In genomic region chr9:110729841-110730240, GRCm38 (mm10) we compare ENCODE assay signal across 8 mouse cellular contexts. TPM values are rescaled to one million over a fixed set of nuclear protein-coding genes. Genes with fewer than 3 reads are reported as not detected.
DNase-seq lines count a peak whose midpoint lies in the region; ATAC-seq and TF ChIP-seq lines count a peak whose summit lies in the region.

No protein-coding gene starts in this region.

- H3K4me1 ChIP-seq in cerebellum, adult 2 months (ENCODE audit: control insufficient read depth, insufficient read depth, low read length), result peaks cover 13% of the 10 kb centered on the region
- H3K4me1 ChIP-seq in kidney, postnatal 0 days (replicated peaks; ENCODE audit: insufficient read depth, low read length), result peaks cover 27% of the 10 kb centered on the region
- peaks cover 72% of the 10 kb centered on the region for H3K4me1 ChIP-seq in kidney, embryonic 15.5 days
- H3K4me1 ChIP-seq in E14TG2a.4 (replicated peaks; ENCODE audit: low read depth, low read length), result peaks cover 53% of the 10 kb centered on the region
- peaks cover 35% of the 10 kb centered on the region for H3K4me1 ChIP-seq in forebrain, embryonic 13.5 days

- no peak overlapping the region for H3K4me3 ChIP-seq in cerebellum, adult 2 months (replicated peaks; ENCODE audit: insufficient read depth, low read depth, low read length)
- no peak overlapping the region for H3K4me3 ChIP-seq in kidney, postnatal 0 days (replicated peaks; ENCODE audit: low read depth, low read length)
- no peak overlapping the region for H3K4me3 ChIP-seq in kidney, embryonic 15.5 days (replicated peaks)
- no peak overlapping the region for H3K4me3 ChIP-seq in E14TG2a.4 (replicated peaks; ENCODE audit: low read length)
- H3K4me3 ChIP-seq in forebrain, embryonic 13.5 days, result no peak overlapping the region

- ATAC-seq in kidney, postnatal 0 days (replicated peaks; ENCODE audit: low FRiP score, low read depth), result no peak
- ATAC-seq in kidney, embryonic 15.5 days (replicated peaks; ENCODE audit: low FRiP score), result no peak
- no peak for ATAC-seq in forebrain, embryonic 13.5 days

- peak; percentile 64 for TF ChIP-seq CTCF in cerebellum, adult 2 months (IDR thresholded peaks at IDR 0.05; ENCODE audit: borderline replicate concordance, insufficient read depth, low read depth, low read length)
- peak; percentile 70 for TF ChIP-seq CTCF in kidney, postnatal 0 days (IDR thresholded peaks at IDR 0.05; ENCODE audit: low read depth)
- TF ChIP-seq CTCF in E14TG2a.4 (conservative IDR thresholded peaks at IDR 0.05; ENCODE audit: low read length), result peak; percentile 43

- H3K36me3 ChIP-seq in kidney, postnatal 0 days (ENCODE audit: insufficient read depth, low read length), result 0 out of 2 replicates have a peak, but pooled peaks cover 12% of the 10 kb centered on the region
- H3K36me3 ChIP-seq in kidney, embryonic 15.5 days, result peaks cover 39% of the 10 kb centered on the region
- H3K36me3 ChIP-seq in E14TG2a.4 (ENCODE audit: insufficient read depth, low read length), result no peaks in the 10 kb centered on the region
- no peaks in the 10 kb centered on the region for H3K36me3 ChIP-seq in forebrain, embryonic 13.5 days (ENCODE audit: poor library complexity, severe bottlenecking)

- TF ChIP-seq POLR2A in cerebellum, adult 2 months (IDR thresholded peaks at IDR 0.05; ENCODE audit: borderline replicate concordance, insufficient read depth, low read length), result no peak

- 33% methylated on average over 8 of the region's 8 CpGs for WGBS in cerebellum, adult 2 months
- WGBS in kidney, postnatal 0 days, result 16% methylated on average over 8 of the region's 8 CpGs
- WGBS in kidney, embryonic 15.5 days, result 13% methylated on average over 8 of the region's 8 CpGs
- 14% methylated on average over 8 of the region's 8 CpGs for WGBS in forebrain, embryonic 13.5 days

- H3K27me3 ChIP-seq in cerebellum, adult 2 months (ENCODE audit: control insufficient read depth, insufficient read depth, low read length), result no peaks in the 10 kb centered on the region; the same call in 1 of the 2 replicates
- H3K27me3 ChIP-seq in kidney, postnatal 0 days (ENCODE audit: insufficient read depth, low read length), result no peaks in the 10 kb centered on the region
- H3K27me3 ChIP-seq in kidney, embryonic 15.5 days, result peaks cover 34% of the 10 kb centered on the region
- peaks cover 98% of the 10 kb centered on the region for H3K27me3 ChIP-seq in E14TG2a.4 (ENCODE audit: insufficient read depth, low read length)
- H3K27me3 ChIP-seq in forebrain, embryonic 13.5 days, result peaks cover 74% of the 10 kb centered on the region

- no peak overlapping the region for H3K27ac ChIP-seq in cerebellum, adult 2 months (ENCODE audit: insufficient read depth, low read length)
- no peak overlapping the region for H3K27ac ChIP-seq in kidney, postnatal 0 days
- H3K27ac ChIP-seq in kidney, embryonic 15.5 days, result no peak overlapping the region
- H3K27ac ChIP-seq in forebrain, embryonic 13.5 days, result no peak overlapping the region

- no peak overlapping the region for H3K4me2 ChIP-seq in kidney, postnatal 0 days (ENCODE audit: low read length)
- no peak overlapping the region for H3K4me2 ChIP-seq in kidney, embryonic 15.5 days
- no peak overlapping the region for H3K4me2 ChIP-seq in forebrain, embryonic 13.5 days

- DNase-seq in cerebellum, adult 2 months, result peak; percentile 32 to 46
- DNase-seq in cerebellum, adult 11 months, result no peak
- peak; percentile 51 for DNase-seq in kidney, postnatal 0 days (ENCODE audit: low spot score)
- peak; percentile 61 for DNase-seq in kidney, postnatal 14 days
- peak; percentile 41 to 85 for DNase-seq in spleen, postnatal 4 days (ENCODE audit: low spot score in 2 of 2)

- H3K9me3 ChIP-seq in kidney, postnatal 0 days (replicated peaks; ENCODE audit: low read length), result no peaks in the 10 kb centered on the region
- no peaks in the 10 kb centered on the region for H3K9me3 ChIP-seq in kidney, embryonic 15.5 days (replicated peaks)
- H3K9me3 ChIP-seq in E14TG2a.4 (ENCODE audit: low read length), result peaks cover 14% of the 10 kb centered on the region
- no peaks in the 10 kb centered on the region for H3K9me3 ChIP-seq in forebrain, embryonic 13.5 days (replicated peaks)

- H3K9ac ChIP-seq in kidney, postnatal 0 days (ENCODE audit: low read depth, low read length), result no peak overlapping the region
- no peak overlapping the region for H3K9ac ChIP-seq in kidney, embryonic 15.5 days
- H3K9ac ChIP-seq in forebrain, embryonic 13.5 days, result no peak overlapping the region

RNA-seq across cellular contexts. Expression of gene Myl3, which starts 11.8 kb away (rescaled TPM):
- 0.43 and 0.51 TPM in 2 replicates for polyA plus RNA-seq in cerebellum, adult 2 months (2012; rRNA removed)
- 1.1 and 1.5 TPM in 2 replicates for polyA plus RNA-seq in kidney, postnatal 0 days (2015; fragmentation: Nextera tagmentation; extraction: Ambion mirVana)
- polyA plus RNA-seq in kidney, embryonic 15.5 days (2015; fragmentation: Nextera tagmentation; extraction: Ambion mirVana), result 1.8 and 3.9 TPM in 2 replicates
- 0.40 and 1.8 TPM in 2 replicates for polyA plus RNA-seq in forebrain, embryonic 13.5 days (2015; fragmentation: Nextera tagmentation; extraction: Ambion mirVana)

RNA-seq across cellular contexts. Expression of gene Pth1r, which starts 17.1 kb away (rescaled TPM):
- 12.5 and 12.9 TPM in 2 replicates for polyA plus RNA-seq in cerebellum, adult 2 months (2012; rRNA removed)
- 179 and 192 TPM in 2 replicates for polyA plus RNA-seq in kidney, postnatal 0 days (2015; fragmentation: Nextera tagmentation; extraction: Ambion mirVana)
- polyA plus RNA-seq in kidney, embryonic 15.5 days (2015; fragmentation: Nextera tagmentation; extraction: Ambion mirVana), result 67.1 and 70.1 TPM in 2 replicates
- 5.5 and 5.9 TPM in 2 replicates for polyA plus RNA-seq in forebrain, embryonic 13.5 days (2015; fragmentation: Nextera tagmentation; extraction: Ambion mirVana)
